Mouse (Mus musculus): ENCODE results near the gene Bsg.
"Not testable (repeated sequence)": the region's sequence is repeated elsewhere in the genome, so short reads cannot be mapped to it uniquely, and the experiment has no call there.

Gene Bsg

DNA sequence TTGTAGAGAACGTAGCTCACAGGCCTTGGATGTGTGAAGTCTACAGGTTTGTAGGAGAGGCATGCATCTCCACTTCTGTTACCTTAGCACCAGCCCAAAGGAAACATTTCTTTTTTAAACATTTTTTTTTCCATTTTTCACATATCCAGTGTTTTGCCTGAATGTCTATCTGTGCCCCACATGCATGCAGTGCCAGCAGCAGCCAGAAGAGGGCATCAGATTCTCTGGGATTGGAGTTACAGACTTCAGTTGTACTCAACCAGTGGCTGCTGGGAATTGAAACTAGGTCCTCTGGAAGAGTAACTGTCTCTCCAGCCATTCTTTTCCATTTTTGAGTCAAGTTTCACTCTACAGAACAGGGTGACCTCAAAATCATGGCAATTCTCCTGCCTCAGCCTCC lies 28.2 kb downstream of the Bsg start:
- no peak for DNase-seq (ENCODE audit: low spot score in 2 of 2)

DNA sequence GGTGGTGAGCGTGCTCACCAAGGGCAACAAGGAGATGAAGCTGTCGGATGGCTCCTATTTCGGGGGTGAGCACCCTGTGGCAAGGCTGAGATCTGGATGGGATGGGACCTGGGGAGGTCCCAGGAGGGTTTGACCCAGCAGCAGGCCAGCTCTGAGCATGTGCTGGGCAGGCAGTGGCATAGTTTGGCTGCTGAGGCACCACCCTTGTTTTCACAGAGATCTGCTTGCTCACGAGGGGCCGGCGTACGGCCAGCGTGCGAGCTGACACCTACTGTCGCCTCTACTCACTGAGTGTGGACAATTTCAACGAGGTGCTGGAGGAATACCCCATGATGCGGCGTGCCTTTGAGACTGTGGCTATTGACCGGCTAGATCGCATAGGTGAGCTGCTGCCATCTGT lies 29.6 kb downstream of the Bsg start:
- DNase-seq (ENCODE audit: low spot score in 2 of 2): no peak

DNA sequence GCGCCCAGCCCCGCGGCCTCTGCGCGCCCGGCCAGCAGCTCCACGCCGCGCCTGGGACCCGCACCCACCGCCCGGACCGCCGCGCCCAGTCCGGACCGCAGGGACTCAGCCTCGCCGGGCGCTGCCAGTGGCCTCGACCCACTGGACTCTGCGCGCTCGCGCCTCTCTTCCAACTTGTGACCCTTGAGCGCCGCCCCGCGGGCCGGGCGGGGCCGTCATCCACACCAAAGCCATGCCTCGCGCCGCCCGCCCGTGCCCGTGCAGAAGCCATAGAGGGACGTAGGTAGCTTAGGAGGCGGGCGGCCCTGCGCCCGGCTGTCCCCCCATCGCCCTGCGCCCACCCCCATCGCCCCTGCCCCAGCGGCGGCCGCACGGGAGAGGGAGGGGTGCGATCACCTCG lies 31.1 kb downstream of the Bsg start:
- DNase-seq (ENCODE audit: low spot score in 2 of 2): no peak

DNA sequence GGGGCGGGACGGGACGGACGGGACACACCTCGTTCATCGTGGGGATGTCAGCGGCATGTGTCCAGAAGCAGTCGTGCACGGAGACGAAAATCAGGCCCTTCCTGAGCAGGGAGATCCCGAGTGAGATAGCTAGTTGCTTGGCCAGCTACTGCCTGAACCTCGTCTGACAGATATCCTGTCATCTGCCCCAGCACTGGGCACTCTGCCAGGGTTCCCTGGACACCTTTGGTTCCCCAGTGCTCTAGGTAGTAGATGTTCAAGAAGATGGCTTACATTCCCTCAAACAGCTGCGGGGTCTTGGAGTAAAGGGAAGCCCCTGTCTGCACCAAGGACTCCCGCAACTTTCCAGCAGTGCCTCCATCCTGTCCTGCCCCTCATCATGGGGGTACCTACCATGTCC lies 32.4 kb downstream of the Bsg start:
- DNase-seq (ENCODE audit: low spot score in 2 of 2): no peak

DNA sequence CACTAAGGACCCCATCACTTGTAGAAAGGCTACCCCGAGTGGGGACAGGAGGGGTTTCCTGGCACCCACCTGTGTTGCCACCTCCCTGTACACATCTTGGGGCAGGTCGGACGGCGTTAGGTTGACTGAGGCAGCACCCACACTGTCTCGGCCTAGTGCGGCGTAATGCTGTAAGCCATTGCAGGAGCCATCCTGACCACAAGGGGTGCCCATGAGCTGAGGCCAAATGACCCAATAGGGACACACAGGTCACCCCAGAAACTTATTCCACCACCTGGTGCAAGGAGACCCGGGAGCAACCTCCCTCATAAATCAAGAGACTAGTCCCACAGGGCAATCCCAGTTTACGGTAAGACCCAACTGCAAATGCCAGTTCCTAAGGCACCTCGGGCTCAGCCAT lies 34.0 kb downstream of the Bsg start:
- DNase-seq (ENCODE audit: low spot score in 2 of 2): no peak

DNA sequence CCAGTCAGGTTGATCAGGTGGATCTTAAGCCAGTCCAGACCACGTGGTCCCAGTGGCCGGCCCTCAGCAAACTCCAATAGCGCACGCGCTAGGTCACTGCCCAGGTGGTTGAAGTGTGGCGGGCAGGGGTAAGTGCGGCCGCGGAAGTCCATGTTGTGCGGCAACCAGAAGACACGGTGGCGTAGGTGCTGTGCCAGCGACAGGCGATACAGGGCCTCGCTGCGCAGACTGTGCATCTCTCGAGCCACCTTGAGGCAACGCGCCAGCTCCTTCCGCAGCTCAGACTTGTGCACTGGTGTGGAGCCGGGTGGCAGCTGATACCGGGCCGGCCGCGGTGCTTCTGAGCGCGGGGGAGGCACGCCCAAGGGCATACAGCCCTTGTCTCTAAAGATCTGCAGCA lies 34.9 kb downstream of the Bsg start:
- DNase-seq (ENCODE audit: low spot score in 2 of 2): no peak

DNA sequence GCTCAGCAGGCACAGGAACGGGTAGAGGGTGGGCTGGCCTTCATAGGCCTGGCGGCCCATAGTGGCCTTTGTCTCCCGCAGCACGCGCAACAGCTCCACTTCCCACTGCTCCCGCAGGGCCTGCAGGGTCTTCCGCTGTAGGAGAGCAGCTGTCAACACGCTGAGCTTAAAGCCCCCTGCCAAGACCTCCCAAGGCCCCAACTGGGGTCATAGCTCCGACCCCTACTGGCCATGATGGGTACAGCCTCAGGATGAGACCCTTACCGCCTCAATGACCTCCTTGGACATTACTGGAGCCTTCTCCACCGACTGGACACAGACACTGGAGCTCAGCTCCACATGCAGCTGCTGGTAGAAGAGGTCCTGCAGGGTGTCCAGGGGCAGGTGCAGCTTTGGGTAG lies 36.6 kb downstream of the Bsg start:
- no peak for DNase-seq (ENCODE audit: low spot score in 2 of 2)

DNA sequence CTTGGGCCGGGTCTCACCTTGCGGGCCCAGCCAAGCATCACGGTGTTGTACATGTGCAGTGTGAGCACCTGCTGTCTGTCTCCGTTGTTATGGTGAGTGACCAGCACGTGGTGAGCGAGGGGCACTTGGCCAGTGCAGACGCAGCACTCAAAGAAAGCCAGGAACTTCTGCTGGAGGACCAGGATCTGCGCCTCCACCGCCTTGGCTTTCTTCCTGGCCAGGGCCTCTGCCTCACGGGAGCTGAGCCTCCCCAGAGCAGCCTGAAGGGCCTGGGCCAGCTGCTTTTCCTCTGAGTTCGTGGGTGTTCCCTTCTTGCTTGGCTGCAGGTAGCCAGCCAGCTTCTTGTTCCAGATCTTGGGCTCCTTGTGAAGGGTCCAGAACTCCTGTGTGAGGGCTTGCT lies 38.9 kb downstream of the Bsg start:
- DNase-seq (ENCODE audit: low spot score in 2 of 2): no peak

DNA sequence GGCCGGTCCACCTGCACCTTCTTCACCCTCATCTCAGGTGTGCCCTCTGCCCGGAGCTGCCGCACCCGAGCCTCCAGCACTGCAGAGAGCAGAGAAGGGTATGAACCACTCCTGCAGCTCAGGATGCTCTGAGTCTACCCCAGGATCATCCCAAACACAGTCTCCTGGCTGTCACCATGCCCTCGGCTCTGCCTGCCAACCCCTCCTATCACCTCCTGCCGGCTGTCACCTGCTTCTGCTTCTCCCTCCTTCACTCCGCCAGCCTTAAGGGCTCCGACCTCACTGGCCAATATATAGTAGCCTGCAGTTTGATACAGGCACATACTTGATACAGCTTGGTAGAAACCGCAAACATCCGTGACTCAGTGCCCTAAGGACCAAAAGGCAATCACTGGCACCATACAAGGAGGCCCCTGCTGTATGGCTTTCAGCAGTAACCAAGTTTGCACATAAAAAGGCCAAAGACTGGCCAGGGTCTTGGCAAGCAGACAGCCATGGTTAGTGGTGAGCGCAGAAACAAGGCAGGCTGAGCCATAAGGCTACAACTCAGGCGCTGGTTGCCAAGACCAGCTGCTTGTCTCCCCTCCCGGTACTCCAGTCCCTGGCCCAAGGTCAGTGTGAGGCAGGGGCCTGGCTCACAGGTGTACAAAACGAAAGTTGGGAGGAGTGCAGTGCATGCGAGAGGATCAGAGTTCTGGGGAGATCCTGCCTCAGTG lies 39.5 kb downstream of the Bsg start:
- DNase-seq (ENCODE audit: low spot score in 2 of 2): no peak

DNA sequence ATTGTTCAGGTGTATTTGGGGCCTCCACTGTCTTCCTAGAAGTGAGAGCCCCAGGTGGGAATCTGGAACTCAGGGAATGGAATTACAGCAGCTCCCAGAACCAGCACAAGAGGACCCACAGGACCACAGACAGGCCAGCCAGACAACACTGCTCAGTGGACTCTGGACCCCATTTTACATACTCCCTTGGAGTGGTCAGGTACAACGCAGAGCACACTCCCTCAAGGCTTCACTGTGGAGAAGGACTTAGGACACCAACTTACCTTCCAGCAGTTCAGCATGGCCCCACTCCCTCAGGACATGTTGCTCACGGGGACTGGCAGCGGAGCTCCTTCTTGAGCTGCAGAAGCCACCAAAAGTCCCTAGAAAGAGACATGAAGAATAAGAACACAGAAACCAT lies 41.1 kb downstream of the Bsg start:
- DNase-seq (ENCODE audit: low spot score in 2 of 2): no peak

DNA sequence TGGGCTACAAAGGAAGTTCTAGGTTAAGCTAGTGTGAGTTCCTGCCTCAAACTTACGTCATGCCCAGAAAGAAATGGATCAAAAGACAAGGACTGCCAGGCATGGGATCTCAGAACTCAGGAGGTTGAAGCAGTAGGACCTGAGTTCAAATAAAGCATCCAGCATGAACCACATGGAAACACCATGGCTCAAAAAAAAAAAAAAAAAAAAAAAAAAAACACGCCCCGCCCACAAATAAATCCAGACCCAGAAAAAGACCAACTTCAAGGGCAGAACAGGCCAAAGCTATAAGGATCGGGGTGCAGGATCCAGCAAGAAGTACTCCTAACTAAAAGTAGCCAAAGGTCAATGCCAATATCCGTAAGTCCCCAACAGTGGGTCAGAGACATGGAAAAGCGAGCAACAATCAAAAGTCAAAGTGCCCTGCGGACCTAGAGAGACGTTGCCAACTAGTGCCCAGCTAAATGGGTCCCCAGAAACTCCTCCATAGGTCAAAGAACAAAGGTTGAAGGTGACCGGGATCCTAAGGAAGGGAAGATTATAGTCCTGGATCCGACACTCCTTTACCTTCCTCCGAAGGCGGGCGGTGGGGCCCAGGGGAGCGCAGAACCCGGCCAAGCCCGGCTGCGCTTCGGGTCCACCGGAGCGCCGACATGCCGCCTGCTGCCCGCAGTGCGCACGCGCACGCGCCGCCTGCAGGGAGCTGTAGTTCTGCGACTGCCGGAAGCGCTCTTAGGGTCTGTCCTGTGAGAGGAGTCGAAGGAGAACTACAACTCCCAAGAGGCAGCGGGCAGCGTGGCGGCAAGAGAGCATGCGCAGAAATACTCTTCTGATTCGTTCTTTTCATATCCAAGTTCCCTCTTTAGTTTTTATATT lies 41.8 kb downstream of the Bsg start, which contains the start of gene Polrmt:
Polrmt (minus strand) TSS at position 684 of the 876 bp plus-strand sequence.
- DNase-seq (ENCODE audit: low spot score in 2 of 2): peak; percentile 92 to 98

DNA sequence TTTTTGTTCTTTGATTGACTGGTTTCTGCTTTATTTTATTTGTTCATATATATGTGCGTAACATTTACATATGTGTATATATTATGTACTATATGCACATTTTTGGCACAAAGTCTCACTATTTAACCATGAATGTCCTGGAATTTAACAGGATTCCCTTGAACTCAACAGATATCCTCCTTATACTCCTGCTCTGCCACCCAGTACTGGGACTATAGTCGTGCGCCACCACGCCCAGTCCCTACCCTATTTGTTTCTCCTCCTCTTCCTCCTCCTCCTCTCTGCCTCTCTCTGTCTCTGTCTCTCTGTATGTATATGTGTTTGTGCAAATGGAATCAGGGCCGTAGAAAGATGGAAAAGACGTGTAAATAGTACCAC lies 42.5 kb downstream of the Bsg start:
- no peak for DNase-seq (ENCODE audit: low spot score in 2 of 2)

DNA sequence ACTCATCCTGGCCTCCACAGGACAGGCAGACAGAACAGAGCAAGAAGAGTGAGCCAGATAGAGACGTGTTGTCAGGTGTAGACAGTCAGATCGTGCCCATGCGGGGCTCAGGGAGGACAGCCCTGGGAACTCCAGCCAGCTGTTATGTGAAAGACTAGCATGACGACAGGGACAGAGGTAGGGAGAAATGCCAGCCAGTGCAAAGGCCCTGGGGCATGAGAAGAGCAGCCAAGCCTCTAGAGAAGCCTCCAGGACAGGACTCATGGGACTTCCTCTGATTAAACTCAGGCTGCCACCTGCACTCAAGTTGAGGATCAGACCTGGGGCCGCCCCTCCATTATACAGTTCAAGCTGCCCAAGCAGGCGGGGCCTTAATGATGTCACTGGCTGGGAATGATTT lies 44.2 kb downstream of the Bsg start:
- DNase-seq (ENCODE audit: low spot score in 2 of 2): no peak

DNA sequence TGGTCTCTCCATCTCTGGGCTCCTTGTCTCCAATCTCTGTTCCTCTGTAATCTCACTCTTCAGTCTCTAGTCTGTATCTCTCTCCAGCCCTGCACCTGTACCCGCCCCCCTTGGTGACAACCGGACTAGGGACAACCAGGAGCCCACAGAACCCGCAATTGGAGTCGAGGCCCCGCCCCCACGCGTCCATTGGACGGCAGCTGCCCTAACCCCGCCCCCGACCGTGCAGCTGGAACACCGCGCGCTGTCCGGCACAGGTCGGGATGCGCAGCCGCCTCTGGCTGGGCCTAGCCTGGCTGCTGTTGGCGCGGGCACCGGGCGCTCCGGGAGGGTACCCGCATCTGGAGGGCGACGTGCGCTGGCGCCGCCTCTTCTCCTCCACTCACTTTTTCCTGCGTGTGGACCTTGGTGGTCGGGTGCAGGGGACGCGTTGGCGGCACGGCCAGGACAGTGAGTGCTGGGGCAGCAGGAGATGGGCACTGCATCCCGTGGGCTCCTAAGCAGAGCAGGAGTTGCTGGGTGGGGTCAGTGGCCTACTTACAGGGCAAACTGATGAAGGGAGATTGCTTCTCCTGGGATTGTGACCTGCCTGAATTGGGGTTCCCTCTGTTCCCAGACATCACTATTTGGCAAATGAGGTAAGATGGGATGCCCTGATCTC lies 50.7 kb downstream of the Bsg start, which contains the start of gene Fgf22:
Fgf22 (plus strand) TSS at position 221 of the 661 bp plus-strand sequence.
- DNase-seq (ENCODE audit: low spot score in 2 of 2): peak; percentile 61 to 81

DNA sequence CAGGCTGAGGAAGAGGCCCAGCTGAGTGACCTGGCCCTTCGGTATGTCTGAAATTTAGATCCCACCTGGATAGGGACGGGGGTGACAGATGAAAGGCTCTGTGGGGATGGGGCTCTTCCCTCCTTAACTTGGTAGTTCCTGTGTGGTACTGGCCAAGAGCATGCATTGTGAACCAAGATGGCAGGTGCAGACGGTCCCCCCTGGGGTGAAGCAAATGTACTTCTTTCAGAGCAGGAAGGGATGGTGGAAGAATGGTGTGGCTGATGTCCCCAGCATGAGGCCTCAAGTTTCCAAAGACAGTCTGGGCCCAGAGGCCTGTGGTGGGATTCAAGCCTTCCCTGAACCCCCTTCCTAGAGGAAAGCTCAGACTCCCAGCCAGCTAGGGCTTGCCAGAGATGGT lies 51.6 kb downstream of the Bsg start:
- no peak for DNase-seq (ENCODE audit: low spot score in 2 of 2)

DNA sequence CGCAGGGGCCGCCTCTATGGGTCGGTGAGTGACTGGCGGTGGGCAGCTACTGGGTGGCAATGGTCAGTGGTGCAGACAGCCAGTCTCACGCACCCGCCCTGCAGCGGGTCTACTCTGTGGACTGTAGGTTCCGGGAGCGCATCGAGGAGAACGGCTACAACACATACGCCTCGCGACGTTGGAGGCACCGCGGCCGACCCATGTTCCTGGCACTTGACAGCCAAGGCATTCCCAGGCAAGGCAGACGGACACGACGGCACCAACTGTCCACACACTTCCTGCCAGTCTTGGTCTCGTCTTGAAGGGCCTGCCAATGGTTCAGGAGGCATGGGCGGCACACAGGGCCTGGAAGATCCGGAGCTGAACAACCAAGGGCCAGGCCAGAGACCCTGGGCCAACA lies 52.4 kb downstream of the Bsg start:
- DNase-seq (ENCODE audit: low spot score in 2 of 2): no peak

DNA sequence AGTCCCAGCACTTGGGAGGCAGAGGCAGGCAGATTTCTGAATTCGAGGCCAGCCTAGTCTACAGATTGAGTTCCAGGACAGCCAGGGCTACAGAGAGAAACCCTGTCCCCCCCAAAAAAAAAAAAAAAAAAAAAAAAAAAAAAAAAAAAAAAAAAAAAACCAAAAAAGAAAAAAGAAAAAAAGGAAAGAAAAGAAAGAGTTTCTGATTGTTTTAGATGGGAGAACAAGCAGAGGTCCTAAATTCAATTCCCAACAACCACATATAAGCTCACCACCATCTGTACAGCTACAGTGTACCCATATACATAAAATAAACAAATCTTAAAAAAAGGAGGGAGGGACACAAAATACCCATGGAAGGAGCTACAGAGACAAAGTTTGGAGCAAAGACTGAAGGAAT lies 55.4 kb downstream of the Bsg start:
- DNase-seq (ENCODE audit: low spot score in 2 of 2): not testable (repeated sequence)

DNA sequence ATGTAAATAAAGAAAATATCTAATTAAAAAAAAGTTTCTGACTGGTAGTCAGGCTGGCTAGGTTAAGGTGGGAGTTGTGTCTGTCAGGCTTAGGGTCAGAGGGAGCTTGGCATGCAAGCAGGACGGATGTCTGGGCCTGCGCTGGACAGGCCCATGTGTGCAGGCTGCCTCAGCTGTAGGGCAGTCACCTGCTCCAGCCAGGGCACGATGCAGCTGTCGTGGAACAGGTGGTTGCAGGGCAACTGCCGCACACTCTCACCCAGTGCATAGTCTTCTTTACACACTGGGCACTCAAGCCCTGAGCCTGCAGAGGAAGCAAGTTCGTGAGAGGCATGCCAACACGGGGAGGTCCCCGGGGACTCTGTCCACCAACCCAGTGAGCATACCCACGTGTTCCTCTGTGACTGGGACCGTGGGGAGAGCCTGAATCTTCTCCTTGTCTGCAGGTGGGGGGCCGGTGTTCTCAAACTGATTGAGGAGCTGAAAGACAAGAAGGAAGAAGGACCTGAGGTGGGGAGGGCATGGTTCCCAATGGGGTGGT lies 56.4 kb downstream of the Bsg start:
- DNase-seq (ENCODE audit: low spot score in 2 of 2): no peak

All from frontal cortex, postnatal 36 days (tissue).